Mouse (Mus musculus) yolk sac, embryonic 10.5 days (tissue): ENCODE data around the gene Zfp281.
A peak's percentile ranks its signal among the peaks of the same experiment; 100 is the strongest.

Experiments used
- DNase-seq: peaks from one replicate; pipeline ENCODE4 v3.0.0-alpha.2; 2017; ENCODE audit warnings: low spot score

The Zfp281 gene

GRCm38 (mm10) chr1:136624146-136625018 is at the start of gene Zfp281:
Zfp281 (plus strand) TSS chr1:136624901.
- peak; percentile 99 for DNase-seq

- no peak for DNase-seq
These were observed 46.6 kb upstream of the Zfp281 start for GRCm38 (mm10) chr1:136577890-136578663.

GRCm38 (mm10) chr1:136579360-136579759 is 45.3 kb upstream of the Zfp281 start:
- no peak for DNase-seq

DNA sequence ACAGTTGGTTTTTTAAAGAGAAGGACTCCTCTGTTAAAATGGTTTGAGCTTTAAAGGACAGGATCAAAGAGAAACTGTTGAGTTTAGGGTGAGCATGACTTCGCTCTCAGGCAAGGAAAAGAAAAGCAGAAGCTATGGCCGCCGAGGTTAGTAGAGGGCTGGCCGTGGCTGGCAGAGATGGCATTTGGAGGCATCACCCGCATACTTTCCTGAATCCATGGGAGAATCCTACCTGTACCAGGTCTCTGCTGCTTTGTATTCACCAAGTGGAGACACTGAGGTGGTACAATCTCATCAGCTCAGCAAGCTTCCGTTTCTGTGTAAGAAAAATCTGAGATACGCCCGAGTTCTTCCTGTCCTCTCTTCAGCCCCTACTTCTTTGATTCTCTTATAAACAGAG is 44.4 kb upstream of the Zfp281 start:
- DNase-seq = no peak

DNA sequence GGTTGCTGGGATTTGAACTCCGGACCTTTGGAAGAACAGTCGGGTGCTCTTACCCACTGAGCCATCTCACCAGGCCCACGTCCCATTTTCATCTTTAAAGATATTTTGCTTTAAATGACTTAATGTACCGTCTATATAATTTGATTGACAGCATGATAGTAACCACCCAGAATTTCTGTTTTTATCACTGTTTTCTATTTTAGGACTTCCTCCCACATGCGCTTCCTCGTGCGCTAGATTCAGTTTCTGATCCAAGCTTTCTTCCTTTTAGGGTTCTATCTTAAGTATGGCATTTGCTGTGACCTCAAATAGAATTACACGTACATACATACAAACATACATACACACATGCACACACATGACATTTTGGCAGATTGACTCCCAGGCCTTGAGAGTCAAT is 42.9 kb upstream of the Zfp281 start:
- DNase-seq = no peak

DNA sequence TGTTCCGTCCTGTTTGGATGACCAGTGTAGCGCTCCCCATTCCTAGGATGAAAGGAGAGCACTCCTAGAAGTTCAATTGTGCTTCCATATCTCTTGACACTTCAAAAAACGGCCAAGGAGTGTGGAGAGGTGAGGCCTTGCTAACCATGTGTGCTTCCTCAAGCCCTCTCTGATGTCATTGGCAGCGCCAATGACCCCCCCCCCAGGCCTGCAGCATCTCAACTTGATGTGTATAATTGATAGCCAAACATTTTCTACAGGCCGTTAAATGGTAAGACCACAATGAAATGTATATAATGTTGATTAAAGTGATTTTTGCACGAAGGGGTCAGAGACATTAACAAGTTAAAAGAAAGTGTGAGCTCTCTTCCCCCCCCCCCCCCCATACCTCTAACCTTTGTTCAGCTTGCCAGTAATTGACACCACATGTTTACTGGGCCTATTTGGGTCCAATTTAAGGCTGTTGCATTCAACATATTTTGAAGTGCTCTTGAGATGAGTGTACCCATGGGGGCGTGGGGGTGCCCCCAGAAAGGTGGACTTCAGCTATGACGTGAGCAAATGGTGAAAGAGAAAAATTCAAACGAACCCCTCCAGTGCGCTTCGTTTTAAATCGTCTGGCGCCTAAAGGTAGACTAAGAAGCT is 36.8 kb upstream of the Zfp281 start:
- DNase-seq = no peak

- no peak for DNase-seq
These were observed 35.8 kb upstream of the Zfp281 start for GRCm38 (mm10) chr1:136588908-136589307.

GRCm38 (mm10) chr1:136592741-136593140 is 32.0 kb upstream of the Zfp281 start:
- DNase-seq = no peak

- no peak for DNase-seq
These were observed 30.4 kb upstream of the Zfp281 start for GRCm38 (mm10) chr1:136594235-136594850.

- DNase-seq = no peak
These were observed 27.9 kb upstream of the Zfp281 start for GRCm38 (mm10) chr1:136596821-136597220.

DNA sequence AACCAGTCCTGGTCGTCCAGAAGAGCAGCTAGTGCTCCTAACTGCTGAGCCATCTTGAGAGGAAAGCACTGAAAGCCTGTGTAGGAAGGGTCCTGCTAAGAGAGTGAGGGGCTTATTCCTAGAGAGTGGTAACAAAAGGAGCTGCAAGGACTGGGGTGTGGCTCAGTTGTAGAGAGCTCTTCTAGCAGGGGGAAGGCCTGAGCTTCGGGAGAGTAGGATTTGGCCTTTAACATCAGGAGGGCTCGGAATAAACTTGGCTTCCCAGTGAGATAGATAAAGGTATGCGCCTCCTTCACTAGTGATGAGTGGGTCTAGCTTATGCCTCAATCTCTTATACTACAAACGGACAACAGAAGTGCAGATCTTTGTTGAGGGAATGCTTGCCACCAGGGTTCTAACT is 26.4 kb upstream of the Zfp281 start:
- no peak for DNase-seq

DNA sequence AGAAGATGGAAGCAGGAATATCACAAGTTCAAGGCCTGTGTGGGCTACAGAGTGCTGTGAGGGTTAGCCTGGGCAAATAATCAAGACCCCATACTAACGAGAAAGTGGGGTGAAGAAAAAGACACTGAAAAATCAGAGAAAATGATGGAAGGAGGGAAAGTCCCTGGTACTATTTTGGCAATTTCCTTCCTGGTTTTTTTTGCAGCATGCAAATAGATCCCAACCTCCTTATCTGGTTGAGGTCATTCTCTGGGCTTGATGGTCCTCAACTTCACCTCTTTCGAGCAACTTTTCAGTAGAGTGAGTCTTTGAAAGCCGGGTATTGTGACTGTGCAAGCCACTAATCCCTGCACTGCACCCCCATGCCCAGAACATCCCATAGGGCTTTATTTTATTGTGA is 24.6 kb upstream of the Zfp281 start:
- DNase-seq = no peak

- DNase-seq = no peak
These were observed 23.9 kb upstream of the Zfp281 start for GRCm38 (mm10) chr1:136600647-136601345.

DNA sequence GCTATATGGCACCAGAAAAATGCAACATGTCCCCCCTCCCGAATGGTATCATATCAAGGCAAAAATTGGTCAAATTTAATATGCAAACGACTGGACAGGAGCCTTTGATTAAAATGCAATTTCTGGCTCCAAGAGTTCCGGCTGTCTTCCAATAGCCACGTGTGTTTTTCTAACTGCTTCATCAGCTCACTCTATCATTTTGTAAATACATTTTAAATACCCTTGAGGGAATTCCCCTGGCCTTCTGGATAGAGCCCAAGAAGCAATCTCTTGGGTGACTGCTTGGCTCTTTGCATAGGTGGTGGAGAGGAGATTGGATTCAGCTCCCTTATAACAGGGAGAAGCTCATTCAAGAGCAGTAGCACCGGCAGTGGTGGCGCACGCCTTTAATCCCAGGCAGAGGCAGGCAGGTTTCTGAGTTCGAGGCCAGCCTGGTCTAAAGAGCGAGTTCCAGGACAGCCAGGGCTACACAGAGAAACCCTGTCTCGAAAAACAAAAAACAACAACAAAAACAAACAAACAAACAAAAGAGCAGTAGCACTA is 23.3 kb upstream of the Zfp281 start:
- DNase-seq = no peak

DNA sequence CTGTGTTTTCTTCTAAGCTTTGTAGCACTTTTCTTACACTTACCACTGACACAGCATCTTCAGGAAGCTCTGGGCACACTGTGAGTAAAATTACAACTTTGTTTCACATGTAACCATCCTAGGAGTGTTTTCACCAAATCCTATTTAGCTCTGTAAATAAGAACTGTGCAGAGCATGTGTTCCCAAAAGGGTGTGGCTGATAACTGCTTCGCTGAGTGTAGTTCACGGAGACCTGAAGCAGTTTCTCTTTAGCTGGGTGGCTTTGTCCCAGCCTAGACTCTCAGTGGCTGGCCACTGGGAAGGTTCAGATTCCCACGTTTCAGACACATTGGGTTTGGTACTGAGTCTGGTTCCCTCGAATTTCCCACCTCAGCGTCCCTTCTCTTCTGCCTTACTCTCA is 22.4 kb upstream of the Zfp281 start:
- no peak for DNase-seq

GRCm38 (mm10) chr1:136604190-136604589 is 20.5 kb upstream of the Zfp281 start:
- no peak for DNase-seq

GRCm38 (mm10) chr1:136605790-136606189 is 18.9 kb upstream of the Zfp281 start:
- no peak for DNase-seq

GRCm38 (mm10) chr1:136606278-136606677 is 18.4 kb upstream of the Zfp281 start:
- no peak for DNase-seq

GRCm38 (mm10) chr1:136608339-136609261 is 16.1 kb upstream of the Zfp281 start:
- no peak for DNase-seq

DNA sequence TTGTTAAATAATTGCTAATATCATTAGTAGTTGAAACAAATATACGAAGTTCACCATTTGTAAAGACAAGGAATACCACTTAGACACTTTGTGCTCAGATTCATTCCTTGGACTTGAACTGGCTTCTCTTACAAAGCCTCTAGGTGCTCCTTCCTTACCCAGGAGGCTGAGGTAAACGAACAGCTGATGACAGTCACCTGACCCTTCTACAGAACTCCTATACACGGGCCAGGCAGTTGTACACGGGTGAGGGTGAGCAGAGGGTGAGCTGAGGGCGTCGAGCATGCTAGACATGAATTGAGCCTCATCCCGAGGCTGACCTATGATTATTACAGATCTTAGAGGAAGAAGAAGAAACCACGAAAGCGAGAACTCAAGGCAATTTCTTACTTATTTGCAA is 12.9 kb upstream of the Zfp281 start:
- no peak for DNase-seq
